Mouse (Mus musculus) kidney, embryonic 14.5 days (tissue): ENCODE results near the gene Tex21. TPM values are rescaled to one million over a fixed set of nuclear protein-coding genes. Genes with fewer than 3 reads are reported as not detected.

Experiments used
- ATAC-seq: fragments of 200-750 bp; cut with Nextera tagmentation; 2 replicates; pipeline ENCODE4 v1.8.0; 2017; ENCODE audit warnings: moderate number of reproducible peaks, mild to moderate bottlenecking, moderate TSS enrichment, moderate library complexity; ENCODE audit not compliant: low FRiP score, low TSS enrichment
- H3K27ac ChIP-seq: fragments of 300-500 bp; sonication (generic); 2 replicates; pipeline ENCODE4 v1.5.1; 2014; ENCODE audit warnings: low read depth, mild to moderate bottlenecking, low read length, moderate library complexity, mixed read lengths
- H3K27me3 ChIP-seq: fragments of 300-500 bp; sonication (generic); 2 replicates; pipeline ENCODE4 v1.6.1; 2014; ENCODE audit warnings: mild to moderate bottlenecking, low read length; ENCODE audit not compliant: control insufficient read depth, insufficient read depth
- H3K36me3 ChIP-seq: fragments of 300-500 bp; sonication (generic); 2 replicates; pipeline ENCODE4 v1.6.1; 2014; ENCODE audit warnings: low read length, mixed read lengths; ENCODE audit not compliant: control insufficient read depth, insufficient read depth
- H3K4me1 ChIP-seq: fragments of 300-500 bp; sonication (generic); 2 replicates; pipeline ENCODE4 v1.6.1; 2014; ENCODE audit warnings: low read length, mixed read lengths; ENCODE audit not compliant: control insufficient read depth, insufficient read depth
- H3K4me2 ChIP-seq: fragments of 300-500 bp; sonication (generic); replicated peaks from 2 replicates; pipeline ENCODE4 v1.6.1; 2014; ENCODE audit warnings: low read depth, mild to moderate bottlenecking, low read length
- H3K4me3 ChIP-seq: fragments of 300-500 bp; sonication (generic); 2 replicates; pipeline ENCODE4 v1.5.1; 2014; ENCODE audit warnings: mild to moderate bottlenecking, low read length
- H3K9ac ChIP-seq: fragments of 300-500 bp; sonication (generic); 2 replicates; pipeline ENCODE4 v1.6.1; 2014; ENCODE audit warnings: low read depth, mild to moderate bottlenecking, low read length, moderate library complexity
- H3K9me3 ChIP-seq: fragments of 300-500 bp; sonication (generic); 2 replicates; pipeline ENCODE4 v1.6.1; 2016; ENCODE audit warnings: low read length; ENCODE audit not compliant: control insufficient read depth
- WGBS: fragments of 180-500 bp; shearing (Covaris S2); extraction: QIAGEN DNeasy Blood & Tissue Kit; methylation state at CpG from one replicate; pipeline ENCODE4 v1.1.7; 2014; 5-methylcytosine and 5-hydroxymethylcytosine counted together
- polyA plus RNA-seq: library from polyadenylated mRNA; unstranded; fragments of >200 nt; fragmentation: Nextera tagmentation; extraction: Ambion mirVana; gene quantifications from 2 replicates; pipeline ENCODE4 v1.2.1, GENCODE M21; 2014

Tex21 gene
- not detected in 2 replicates for polyA plus RNA-seq

DNA sequence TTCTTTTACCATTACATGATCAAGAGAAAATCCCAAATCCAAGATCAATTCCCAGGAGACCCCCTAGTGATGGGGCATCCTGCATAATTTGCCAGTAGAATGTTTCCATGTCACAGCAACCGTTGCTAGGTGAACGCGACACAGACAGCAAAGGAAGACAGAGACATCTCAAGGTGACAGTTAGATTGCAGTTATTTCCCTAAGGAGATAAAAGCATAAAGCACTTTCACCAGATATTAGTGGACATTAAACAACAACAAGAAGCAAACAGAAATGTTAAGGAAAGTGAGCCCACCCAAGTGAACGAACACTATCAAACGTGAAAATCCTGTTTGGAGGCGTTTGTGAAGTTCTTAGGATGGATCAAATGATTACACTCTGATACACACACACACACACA, at the start of gene Tex21:
Gene Tex21 (minus strand): TSS at position 101 of the 400 bp plus-strand sequence.
- no peak within 1 kb of the TSS for H3K4me2 ChIP-seq
- H3K4me1 ChIP-seq, result no peaks in the 10 kb centered on the region
- H3K36me3 ChIP-seq, result no peaks in the 10 kb centered on the region
- no peak within 1 kb of the TSS for H3K4me3 ChIP-seq
- no peaks in the 10 kb centered on the region for H3K27me3 ChIP-seq
- no peak for ATAC-seq
- no peaks in the 10 kb centered on the region for H3K9me3 ChIP-seq
- 88% methylated on average over 6 of the region's 6 CpGs for WGBS
- no peak within 1 kb of the TSS for H3K9ac ChIP-seq
- H3K27ac ChIP-seq, result no peak within 1 kb of the TSS

DNA sequence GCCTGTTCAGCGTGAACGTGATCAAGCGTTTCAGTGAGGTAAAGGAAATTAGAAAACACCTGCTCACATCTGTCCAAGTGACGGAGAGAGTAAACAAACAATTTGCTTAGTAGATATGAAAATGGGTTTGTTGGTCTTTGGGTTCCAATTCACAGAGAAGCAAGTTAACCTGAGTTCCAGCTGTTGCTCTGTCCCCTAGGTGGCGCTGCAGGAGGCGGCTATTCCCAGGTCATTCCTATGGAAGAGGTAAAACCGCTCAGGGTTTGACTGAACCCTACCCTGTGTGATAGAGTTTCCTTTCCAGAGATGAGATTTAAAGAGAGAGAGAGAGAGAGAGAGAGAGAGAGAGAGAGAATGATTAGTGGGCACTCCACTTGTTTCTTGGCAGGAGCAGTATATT, 46.6 kb upstream of the Tex21 start:
- Histone ChIP-seq H3K9ac (no peak overlapping the region), H3K4me1 (no peaks in the 10 kb centered on the region), H3K9me3 (no peaks in the 10 kb centered on the region), H3K27ac (no peak overlapping the region), H3K4me3 (no peak overlapping the region), H3K4me2 (no peak overlapping the region), H3K36me3 (peaks cover 79% of the 10 kb centered on the region), H3K27me3 (no peaks in the 10 kb centered on the region)
- 62% methylated on average over 7 of the region's 7 CpGs for WGBS
- no peak for ATAC-seq

DNA sequence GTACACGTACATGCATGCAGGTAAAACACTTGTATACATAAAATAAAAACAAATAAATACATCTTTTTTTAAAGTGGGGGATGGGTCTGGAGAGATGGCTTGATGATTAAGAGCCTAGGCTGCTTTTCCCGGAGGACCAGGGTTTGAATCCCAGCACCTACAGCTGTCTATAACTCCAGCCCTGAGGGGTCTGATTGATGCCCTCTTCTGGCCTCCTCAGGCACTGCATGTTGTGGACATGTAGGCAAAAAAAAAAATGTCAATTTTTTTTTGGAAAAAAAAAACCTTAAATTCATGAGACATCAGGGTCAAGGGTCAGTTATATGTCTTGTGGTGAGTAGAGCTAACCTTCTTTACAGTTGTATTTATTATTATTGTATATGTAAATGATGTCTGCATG, 43.7 kb upstream of the Tex21 start:
- no peaks in the 10 kb centered on the region for H3K4me1 ChIP-seq
- H3K27ac ChIP-seq, result no peak overlapping the region
- no peak overlapping the region for H3K4me3 ChIP-seq
- H3K9ac ChIP-seq, result no peak overlapping the region
- ATAC-seq, result no peak
- H3K9me3 ChIP-seq, result no peaks in the 10 kb centered on the region
- 96% methylated on average over 2 of the region's 2 CpGs for WGBS
- peaks cover 63% of the 10 kb centered on the region for H3K36me3 ChIP-seq
- no peak overlapping the region for H3K4me2 ChIP-seq
- no peaks in the 10 kb centered on the region for H3K27me3 ChIP-seq

DNA sequence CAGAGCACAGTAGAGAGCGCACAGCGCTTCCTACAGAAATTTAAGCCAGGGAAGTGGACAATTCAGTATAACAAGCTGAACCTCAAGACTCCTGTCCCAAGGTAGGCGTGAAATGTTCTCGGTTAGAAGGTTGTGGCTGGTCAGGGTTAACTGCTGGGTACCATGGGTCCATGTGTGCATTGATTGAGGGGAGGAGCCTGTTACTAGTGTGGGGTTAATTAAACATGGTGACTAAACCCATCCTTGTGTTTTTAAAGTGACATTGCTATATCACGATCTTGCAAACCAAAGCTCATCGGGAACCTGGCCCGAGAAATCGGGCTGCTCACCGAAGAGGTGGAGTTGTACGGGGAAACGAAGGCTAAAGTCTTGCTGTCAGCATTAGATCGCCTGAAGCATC, 42.9 kb upstream of the Tex21 start:
- ATAC-seq, result no peak
- Histone ChIP-seq H3K9ac (no peak overlapping the region), H3K4me2 (no peak overlapping the region), H3K27me3 (no peaks in the 10 kb centered on the region), H3K4me3 (no peak overlapping the region), H3K36me3 (peaks cover 60% of the 10 kb centered on the region), H3K4me1 (no peaks in the 10 kb centered on the region), H3K27ac (no peak overlapping the region), H3K9me3 (no peaks in the 10 kb centered on the region)
- WGBS, result 93% methylated on average over 12 of the region's 12 CpGs

DNA sequence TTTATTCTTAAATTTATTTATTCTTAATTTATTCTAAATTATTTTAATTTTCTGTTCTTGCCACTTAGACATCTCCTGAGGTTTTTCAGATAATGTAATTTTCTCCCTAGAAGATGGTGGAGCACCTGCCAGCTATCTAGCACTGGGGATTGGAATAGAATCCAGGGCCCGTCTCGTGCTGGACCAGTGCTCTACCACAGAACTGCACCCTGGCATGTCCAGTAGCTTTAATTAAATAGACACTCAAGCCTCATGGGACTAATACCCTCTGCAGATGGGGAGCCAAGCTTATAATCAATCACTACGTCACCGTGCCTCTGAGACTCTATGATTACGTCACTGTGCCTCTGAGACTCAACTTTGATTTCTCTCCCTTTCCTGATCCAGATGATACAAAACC, 41.9 kb upstream of the Tex21 start:
- Histone ChIP-seq H3K27me3 (no peaks in the 10 kb centered on the region), H3K4me2 (no peak overlapping the region), H3K9ac (no peak overlapping the region), H3K36me3 (peaks cover 61% of the 10 kb centered on the region), H3K4me3 (no peak overlapping the region), H3K4me1 (no peaks in the 10 kb centered on the region), H3K27ac (no peak overlapping the region), H3K9me3 (no peaks in the 10 kb centered on the region)
- 93% methylated on average over 5 of the region's 5 CpGs for WGBS
- ATAC-seq, result no peak

DNA sequence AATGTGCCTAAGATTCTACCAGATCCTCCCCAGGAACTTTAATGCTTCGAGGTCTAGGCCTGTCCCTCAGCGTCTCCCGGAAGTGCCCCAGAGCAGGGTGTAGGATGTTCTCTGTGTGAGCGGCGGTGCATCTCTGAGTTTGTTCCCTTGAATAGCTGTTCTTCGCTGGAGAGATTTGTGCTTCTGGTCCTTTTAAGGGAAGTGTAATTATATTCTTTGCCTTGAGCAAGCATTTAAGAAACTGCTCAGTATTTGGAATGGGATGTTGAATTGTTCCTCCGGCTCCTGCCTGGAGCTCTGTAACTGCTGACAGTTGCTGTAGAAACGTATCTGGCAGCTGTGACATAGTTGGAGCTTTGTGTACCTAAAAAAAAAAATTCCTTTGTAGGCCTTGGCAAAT, 41.4 kb upstream of the Tex21 start:
- Histone ChIP-seq H3K4me3 (no peak overlapping the region), H3K36me3 (peaks cover 64% of the 10 kb centered on the region), H3K27ac (no peak overlapping the region), H3K4me1 (no peaks in the 10 kb centered on the region), H3K27me3 (no peaks in the 10 kb centered on the region), H3K9ac (no peak overlapping the region), H3K9me3 (no peaks in the 10 kb centered on the region), H3K4me2 (no peak overlapping the region)
- no peak for ATAC-seq
- 84% methylated on average over 8 of the region's 8 CpGs for WGBS

DNA sequence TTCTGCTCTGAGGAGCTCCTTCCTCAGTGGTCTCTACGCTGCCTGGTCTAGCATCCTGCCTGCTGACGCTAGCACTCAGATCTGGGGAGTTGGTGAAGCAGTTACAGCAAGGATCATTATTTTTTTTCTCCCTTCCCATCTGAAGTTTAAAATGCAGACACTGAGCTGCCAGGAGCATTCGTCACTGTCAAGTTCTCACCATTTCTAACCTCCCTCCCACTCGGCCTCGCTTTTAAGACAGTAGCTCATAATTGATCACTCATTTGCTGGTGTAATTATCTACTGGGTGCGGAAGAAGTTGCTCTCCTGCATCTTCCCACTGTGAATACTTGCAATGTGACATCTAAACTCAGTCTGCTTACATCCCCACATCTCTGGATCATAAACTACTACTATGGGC, 38.9 kb upstream of the Tex21 start:
- Histone ChIP-seq H3K4me3 (no peak overlapping the region), H3K9me3 (no peaks in the 10 kb centered on the region), H3K4me1 (no peaks in the 10 kb centered on the region), H3K36me3 (peaks cover 53% of the 10 kb centered on the region), H3K9ac (no peak overlapping the region), H3K27ac (no peak overlapping the region), H3K27me3 (no peaks in the 10 kb centered on the region), H3K4me2 (no peak overlapping the region)
- no peak for ATAC-seq
- 57% methylated on average over 6 of the region's 6 CpGs for WGBS

DNA sequence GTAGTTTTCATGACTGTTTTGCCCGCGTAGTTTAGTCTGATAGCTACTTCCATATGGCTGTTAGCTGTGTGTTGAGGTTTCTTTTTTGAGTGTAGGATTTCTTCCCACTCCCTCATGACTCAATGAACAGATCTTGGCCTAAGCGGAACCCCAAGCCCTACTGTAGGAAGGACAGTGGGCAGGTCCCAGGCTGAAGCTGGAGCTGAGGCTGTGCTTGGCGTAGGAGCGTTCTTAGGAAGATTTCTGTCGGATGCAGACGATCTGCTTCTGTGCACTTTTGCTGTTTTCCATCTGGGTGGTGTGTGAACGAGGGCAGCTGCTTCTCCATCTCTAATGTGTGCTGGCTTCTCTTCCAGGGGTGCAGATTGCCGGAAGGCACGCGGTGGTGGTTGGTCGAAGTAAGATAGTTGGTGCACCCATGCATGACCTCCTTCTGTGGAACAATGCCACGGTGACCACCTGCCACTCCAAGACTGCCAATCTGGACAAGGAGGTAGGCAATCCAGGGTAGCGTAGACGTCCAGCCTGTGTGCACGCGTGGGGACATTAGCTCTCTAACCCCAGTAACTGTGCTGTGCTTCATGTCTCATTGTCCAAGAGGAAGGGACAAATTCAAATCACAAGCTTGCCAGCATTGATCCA, 36.1 kb upstream of the Tex21 start:
- no peaks in the 10 kb centered on the region for H3K27me3 ChIP-seq
- peaks cover 43% of the 10 kb centered on the region for H3K36me3 ChIP-seq
- no peak overlapping the region for H3K4me2 ChIP-seq
- no peak overlapping the region for H3K27ac ChIP-seq
- H3K4me3 ChIP-seq, result no peak overlapping the region
- H3K9ac ChIP-seq, result no peak overlapping the region
- H3K4me1 ChIP-seq, result no peaks in the 10 kb centered on the region
- no peak for ATAC-seq
- no peaks in the 10 kb centered on the region for H3K9me3 ChIP-seq
- WGBS, result 82% methylated on average over 17 of the region's 17 CpGs

DNA sequence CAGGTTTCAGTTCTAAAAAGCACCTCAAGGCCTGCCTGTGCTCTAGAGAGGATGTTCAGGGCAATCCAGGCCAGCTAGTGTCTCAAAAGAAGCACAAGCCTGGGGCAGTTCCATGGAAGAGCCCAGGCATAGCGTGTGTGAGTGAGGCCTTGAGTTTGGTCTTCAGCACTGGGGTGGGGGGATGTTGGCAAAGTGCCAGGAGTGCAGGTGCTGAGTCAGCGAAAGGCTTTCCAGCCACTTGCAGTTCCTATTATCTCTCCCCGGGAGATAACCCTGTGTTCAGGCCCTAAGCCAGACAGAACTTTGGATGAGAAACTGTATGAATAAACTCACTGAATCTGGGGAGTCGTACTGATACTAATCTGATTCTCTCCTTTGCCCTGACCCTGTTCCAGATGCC, 35.6 kb upstream of the Tex21 start:
- Histone ChIP-seq H3K9me3 (no peaks in the 10 kb centered on the region), H3K9ac (no peak overlapping the region), H3K4me1 (no peaks in the 10 kb centered on the region), H3K27me3 (no peaks in the 10 kb centered on the region), H3K27ac (no peak overlapping the region), H3K36me3 (peaks cover 43% of the 10 kb centered on the region), H3K4me3 (no peak overlapping the region), H3K4me2 (no peak overlapping the region)
- WGBS, result 68% methylated on average over 4 of the region's 4 CpGs
- ATAC-seq, result no peak
